Mouse (Mus musculus) erythroblast, embryonic 14.5 days (primary cell): Measurements from ENCODE around the gene Rps6ka5. TPM values are rescaled to one million over a fixed set of nuclear protein-coding genes. Genes with fewer than 3 reads are reported as not detected.
A peak's percentile ranks its signal among the peaks of the same experiment; 100 is the strongest.

Experiments
- H3K27me3 ChIP-seq: 2 replicates; pipeline ENCODE4 v1.6.1; 2012; ENCODE audit warnings: inconsistent platforms; ENCODE audit not compliant: control insufficient read depth
- H3K36me3 ChIP-seq: 2 replicates; pipeline ENCODE4 v1.6.1; 2012; ENCODE audit warnings: mild to moderate bottlenecking, inconsistent platforms; ENCODE audit not compliant: control insufficient read depth
- H3K4me1 ChIP-seq: 2 replicates; pipeline ENCODE4 v1.6.1; 2012; ENCODE audit warnings: inconsistent platforms; ENCODE audit not compliant: control insufficient read depth
- H3K4me3 ChIP-seq: replicated peaks from 2 replicates; pipeline ENCODE3; 2012; ENCODE audit warnings: moderate library complexity, mild to moderate bottlenecking, inconsistent platforms
- H3K9me3 ChIP-seq: 2 replicates; pipeline ENCODE4 v1.6.1; 2012; ENCODE audit warnings: low read length, inconsistent platforms, mixed read lengths; ENCODE audit not compliant: control insufficient read depth
- GATA1 ChIP-seq: IDR thresholded peaks from 2 replicates; pipeline ENCODE4 v1.6.1; 2012; ENCODE audit warnings: low read length, inconsistent platforms, mixed read lengths
- TAL1 ChIP-seq: IDR thresholded peaks from 3 replicates; pipeline ENCODE4 v1.6.1; 2012; ENCODE audit warnings: low read length, inconsistent platforms, mixed read lengths
- polyA plus RNA-seq: library from polyadenylated mRNA; stranded (reverse); fragments of >175 nt; gene quantifications from 2 replicates; pipeline ENCODE4 v1.2.3, GENCODE M21; 2012

The Rps6ka5 gene
- polyA plus RNA-seq, 1 experiment, result 0.15 TPM

DNA sequence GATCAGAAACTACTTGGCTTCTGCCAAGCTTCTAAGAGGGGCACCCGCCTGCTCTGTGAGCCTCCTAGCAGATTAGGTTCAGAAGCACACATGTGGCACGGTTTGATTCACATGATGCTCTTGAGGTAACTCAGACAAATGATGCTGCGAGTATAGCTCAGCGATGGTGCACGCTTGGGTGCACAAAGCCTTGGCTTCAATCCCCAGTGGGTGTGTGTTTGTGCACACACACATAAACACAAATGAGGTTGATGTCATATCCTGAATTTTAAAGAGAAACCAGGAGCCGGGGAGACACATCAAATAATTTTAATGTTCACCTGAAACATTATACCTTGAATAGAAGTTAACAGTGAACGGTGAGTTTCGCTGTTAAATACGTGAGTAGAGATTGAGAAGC, 199.5 kb downstream of the Rps6ka5 start:
- H3K9me3 ChIP-seq, result no peaks in the 10 kb centered on the region
- H3K4me1 ChIP-seq, result no peaks in the 10 kb centered on the region
- no peaks in the 10 kb centered on the region for H3K27me3 ChIP-seq
- TF ChIP-seq GATA1, result no peak
- no peak for TF ChIP-seq TAL1
- no peak overlapping the region for H3K4me3 ChIP-seq
- no peaks in the 10 kb centered on the region for H3K36me3 ChIP-seq

GRCm38 (mm10) chr12:100525939-100526338, 200.8 kb downstream of the Rps6ka5 start:
- Histone ChIP-seq H3K4me1 (peaks cover under 1% of the 10 kb centered on the region), H3K27me3 (peaks cover 7% of the 10 kb centered on the region), H3K36me3 (no peaks in the 10 kb centered on the region), H3K4me3 (no peak overlapping the region), H3K9me3 (no peaks in the 10 kb centered on the region)
- TF ChIP-seq GATA1 (no peak), TAL1 (no peak)

- no peaks in the 10 kb centered on the region for H3K36me3 ChIP-seq
- no peak for TF ChIP-seq GATA1
- no peak for TF ChIP-seq TAL1
- peaks cover 29% of the 10 kb centered on the region for H3K27me3 ChIP-seq
- peak within 1 kb of the TSS; percentile 63 for H3K4me3 ChIP-seq
- no peaks in the 10 kb centered on the region for H3K9me3 ChIP-seq
- H3K4me1 ChIP-seq, result peaks cover 15% of the 10 kb centered on the region
Observed at GRCm38 (mm10) chr12:100520794-100521186, 206.0 kb downstream of the Rps6ka5 start, which contains the start of gene Ttc7b. Ttc7b (minus strand) TSS chr12:100520826.

DNA sequence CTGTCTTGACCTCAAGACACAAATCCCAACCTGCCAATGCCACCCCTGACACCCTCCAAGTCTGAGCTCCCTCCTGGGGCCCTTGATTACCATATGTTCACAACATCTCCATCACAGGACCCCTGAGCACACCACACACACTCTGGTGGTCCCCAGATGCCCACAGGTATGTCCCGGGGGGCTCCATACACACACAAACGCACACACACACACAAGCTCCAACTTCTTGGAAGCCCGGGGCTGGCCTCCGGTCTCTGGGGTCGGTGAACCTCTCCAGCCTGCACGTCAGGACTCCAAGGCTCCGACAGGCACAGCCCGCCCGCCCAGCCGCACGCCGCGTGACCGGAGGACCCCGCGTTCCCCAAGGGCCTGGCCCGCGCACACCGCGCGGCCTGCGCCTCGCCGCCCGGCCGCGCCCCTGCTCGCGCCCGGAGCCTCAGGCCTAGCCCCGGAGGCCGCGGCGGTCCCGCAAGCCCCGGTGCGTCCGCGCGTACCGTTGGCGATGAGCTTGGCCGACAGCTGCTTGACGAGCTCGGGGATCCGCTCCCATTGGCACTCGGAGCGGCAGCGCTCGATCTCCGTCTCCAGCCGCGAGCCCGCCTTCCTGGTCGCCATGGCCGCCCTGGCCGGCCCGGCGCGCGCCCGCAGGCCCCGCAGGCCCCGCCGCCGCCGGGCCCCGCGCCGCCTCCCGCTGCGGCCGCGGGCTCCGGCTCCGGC, 206.5 kb downstream of the Rps6ka5 start:
- peak overlapping the region; percentile 63 for H3K4me3 ChIP-seq
- TF ChIP-seq TAL1, result no peak
- no peak for TF ChIP-seq GATA1
- H3K4me1 ChIP-seq, result peaks cover 15% of the 10 kb centered on the region
- H3K27me3 ChIP-seq, result peaks cover 29% of the 10 kb centered on the region
- H3K36me3 ChIP-seq, result no peaks in the 10 kb centered on the region
- no peaks in the 10 kb centered on the region for H3K9me3 ChIP-seq

DNA sequence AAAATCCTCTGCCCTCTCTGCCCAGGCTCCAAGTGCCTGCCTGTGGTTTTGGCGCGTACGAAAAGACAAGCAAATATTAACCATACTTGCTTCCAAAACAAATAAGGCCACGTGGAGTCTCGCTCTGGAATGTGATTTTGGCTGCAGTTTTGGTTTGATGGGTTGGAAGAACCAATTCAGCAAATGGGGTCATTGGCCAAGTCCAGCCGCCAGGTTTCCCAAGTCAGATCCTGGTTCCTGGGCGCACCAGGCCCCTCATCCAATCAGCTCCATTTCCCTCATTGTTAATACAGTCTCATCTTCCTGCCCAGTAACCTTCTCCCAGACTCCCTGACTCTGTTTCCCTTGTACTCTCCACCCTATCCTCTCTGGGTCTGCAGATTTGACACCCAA, 207.1 kb downstream of the Rps6ka5 start:
- Histone ChIP-seq H3K36me3 (no peaks in the 10 kb centered on the region), H3K4me3 (peak overlapping the region; percentile 63), H3K27me3 (peaks cover 29% of the 10 kb centered on the region), H3K9me3 (no peaks in the 10 kb centered on the region), H3K4me1 (peaks cover 15% of the 10 kb centered on the region)
- no peak for TF ChIP-seq TAL1
- TF ChIP-seq GATA1, result no peak

DNA sequence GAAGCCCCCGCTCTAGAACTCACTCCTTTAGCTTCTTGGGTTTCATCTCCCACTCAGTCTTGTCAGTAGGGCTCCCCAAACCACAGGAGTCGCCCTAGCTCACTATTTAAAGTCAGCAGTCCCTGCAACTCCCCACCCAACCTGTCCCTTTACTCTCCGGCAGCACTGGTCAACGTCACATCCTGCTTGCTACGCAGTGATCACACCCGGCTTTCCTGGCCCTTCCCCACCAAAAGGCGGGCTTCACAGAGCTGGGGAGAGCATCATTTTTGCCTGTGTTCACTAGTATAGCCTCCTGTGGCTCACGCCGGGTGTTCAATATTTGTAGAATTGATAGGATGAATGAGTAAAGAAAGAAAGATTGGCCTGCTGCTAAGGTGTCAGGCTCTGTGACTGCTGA, 209.4 kb downstream of the Rps6ka5 start:
- Histone ChIP-seq H3K4me3 (no peak overlapping the region), H3K27me3 (peaks cover 29% of the 10 kb centered on the region), H3K9me3 (no peaks in the 10 kb centered on the region), H3K4me1 (peaks cover 15% of the 10 kb centered on the region), H3K36me3 (no peaks in the 10 kb centered on the region)
- no peak for TF ChIP-seq TAL1
- TF ChIP-seq GATA1, result no peak

DNA sequence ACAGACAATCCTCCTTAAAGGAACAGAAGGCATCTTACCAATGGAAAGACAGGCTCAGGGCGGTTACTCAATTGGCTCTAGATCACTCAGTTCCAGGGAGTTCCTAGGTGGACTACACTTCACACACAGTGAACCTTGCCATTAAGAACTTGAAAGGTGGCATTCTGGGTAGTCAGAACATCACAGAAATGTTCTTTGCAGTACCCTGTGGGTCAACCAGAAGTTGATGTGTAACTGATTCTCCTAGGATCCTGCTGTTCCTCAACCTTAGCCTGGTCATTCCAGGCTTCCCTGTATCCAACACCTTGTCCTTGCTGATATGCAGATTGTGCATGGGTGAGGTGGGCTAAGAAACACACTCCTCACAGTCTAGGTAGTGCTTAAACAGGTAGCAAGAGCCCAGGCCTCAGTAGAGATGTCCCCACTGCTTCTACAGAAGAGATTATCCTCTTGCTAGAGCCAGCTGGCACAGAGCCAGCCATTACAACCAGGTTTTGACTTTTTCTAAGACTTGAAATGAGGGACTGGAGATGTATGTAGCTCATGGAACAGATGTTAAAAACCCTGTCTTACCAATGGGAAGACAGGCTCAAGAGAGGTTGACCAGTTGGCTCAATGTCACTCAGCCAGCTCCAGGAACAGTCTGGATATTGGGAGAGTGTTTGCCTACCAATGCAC, 210.5 kb downstream of the Rps6ka5 start:
- H3K9me3 ChIP-seq, result no peaks in the 10 kb centered on the region
- H3K4me1 ChIP-seq, result peaks cover 15% of the 10 kb centered on the region
- H3K36me3 ChIP-seq, result no peaks in the 10 kb centered on the region
- H3K27me3 ChIP-seq, result peaks cover 25% of the 10 kb centered on the region
- TF ChIP-seq TAL1 (no peak), GATA1 (no peak)
- H3K4me3 ChIP-seq, result no peak overlapping the region

DNA sequence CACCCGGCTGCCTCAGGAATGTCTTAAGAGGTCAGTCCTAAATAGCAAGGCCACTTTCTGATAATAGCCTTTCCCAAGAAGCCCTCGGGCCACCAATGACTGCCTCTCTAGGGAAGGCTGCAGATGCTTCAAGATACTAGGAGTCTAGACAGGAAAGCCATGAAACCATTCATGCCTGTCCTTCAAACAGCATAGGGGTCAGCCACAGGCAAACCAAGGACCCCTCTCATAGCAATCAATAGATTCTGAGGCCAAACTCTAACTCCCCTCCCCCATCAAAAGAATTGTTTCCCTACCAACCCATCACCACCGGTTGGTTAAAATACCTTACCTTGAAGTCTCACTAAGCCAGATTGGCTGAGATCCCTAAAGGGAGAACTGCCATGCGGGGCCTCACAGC, 211.3 kb downstream of the Rps6ka5 start:
- Histone ChIP-seq H3K4me1 (peaks cover 13% of the 10 kb centered on the region), H3K9me3 (no peaks in the 10 kb centered on the region; the same call in 1 of the 2 replicates), H3K4me3 (no peak overlapping the region), H3K36me3 (no peaks in the 10 kb centered on the region), H3K27me3 (peaks cover 19% of the 10 kb centered on the region)
- TF ChIP-seq TAL1 (no peak), GATA1 (no peak)

DNA sequence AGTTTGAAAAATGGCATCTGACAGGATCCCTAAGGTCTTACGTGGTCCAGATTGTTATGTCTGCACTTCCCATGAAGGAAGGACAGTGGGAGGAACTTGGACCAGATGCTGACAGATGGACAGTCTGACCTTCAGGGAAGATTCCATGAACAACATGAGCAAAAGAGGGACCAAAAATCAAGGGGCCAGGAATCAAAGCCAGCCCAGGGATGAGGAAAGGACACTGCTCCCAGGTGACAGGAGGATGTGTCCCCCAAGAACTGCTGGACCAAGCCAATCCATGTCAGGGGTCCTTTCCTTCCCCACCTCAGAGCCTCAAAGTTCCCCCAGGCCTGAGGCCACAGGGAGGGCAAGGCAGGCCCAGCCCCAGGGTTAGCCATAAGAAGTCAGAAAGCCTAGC, 212.2 kb downstream of the Rps6ka5 start:
- Histone ChIP-seq H3K4me1 (peaks cover 7% of the 10 kb centered on the region), H3K9me3 (no peaks in the 10 kb centered on the region; the same call in 1 of the 2 replicates), H3K4me3 (no peak overlapping the region), H3K27me3 (peaks cover 10% of the 10 kb centered on the region), H3K36me3 (no peaks in the 10 kb centered on the region)
- TF ChIP-seq GATA1, result no peak
- TF ChIP-seq TAL1, result no peak
